Mouse (Mus musculus) heart, adult 2 months (tissue): ENCODE results near the gene 2410137M14Rik. TPM values are rescaled to one million over a fixed set of nuclear protein-coding genes. Genes with fewer than 3 reads are reported as not detected.
"Not testable (repeated sequence)": the region's sequence is repeated elsewhere in the genome, so short reads cannot be mapped to it uniquely, and the experiment has no call there.

Source experiments
- DNase-seq, 2 experiments: peaks; one replicate each; pipeline ENCODE4 v3.0.0; 2021
- H3K27ac ChIP-seq: fragments of 200-600 bp; 2 replicates; pipeline ENCODE4 v1.8.1; 2022
- H3K27me3 ChIP-seq: fragments of 200-500 bp; 2 replicates; pipeline ENCODE4 v1.6.1; 2012; ENCODE audit warnings: mild to moderate bottlenecking, low read length, inconsistent platforms, mixed read lengths; ENCODE audit not compliant: control insufficient read depth, insufficient read depth
- H3K36me3 ChIP-seq: fragments of 200-500 bp; 2 replicates; pipeline ENCODE4 v1.6.1; 2012; ENCODE audit warnings: low read length, inconsistent platforms; ENCODE audit not compliant: control insufficient read depth, insufficient read depth
- H3K4me1 ChIP-seq: fragments of 200-500 bp; 2 replicates; pipeline ENCODE4 v1.6.1; 2011; ENCODE audit warnings: low read length; ENCODE audit not compliant: control insufficient read depth, insufficient read depth
- H3K4me3 ChIP-seq: fragments of 200-600 bp; 2 replicates; pipeline ENCODE4 v1.8.1; 2022
- H3K79me2 ChIP-seq: fragments of 200-500 bp; replicated peaks from 2 replicates; pipeline ENCODE4 v1.6.1; 2012; ENCODE audit warnings: mild to moderate bottlenecking, inconsistent platforms, low read length, moderate library complexity, mixed read lengths; ENCODE audit not compliant: control insufficient read depth, insufficient read depth
- H3K9ac ChIP-seq: fragments of 200-500 bp; 2 replicates; pipeline ENCODE4 v1.6.1; 2012; ENCODE audit warnings: low read depth, mild to moderate bottlenecking, control low read depth, inconsistent platforms, low read length, mixed read lengths
- CTCF ChIP-seq: fragments of 200-600 bp; IDR thresholded peaks from 2 replicates; pipeline ENCODE4 v1.8.1; 2022; ENCODE audit warnings: antibody characterized with exemption, mild to moderate bottlenecking, moderate library complexity
- EP300 ChIP-seq: fragments of 200-500 bp; IDR thresholded peaks from 2 replicates; pipeline ENCODE4 v1.6.1; 2011; ENCODE audit warnings: low read depth, low read length, control low read depth; ENCODE audit not compliant: insufficient read depth
- POLR2A ChIP-seq: fragments of 200-500 bp; IDR thresholded peaks from 2 replicates; pipeline ENCODE4 v1.6.1; 2011; ENCODE audit warnings: mild to moderate bottlenecking, low read depth, low read length, control low read depth; ENCODE audit not compliant: insufficient read depth
- WGBS: fragments of 180-500 bp; shearing (Covaris S2); methylation state at CpG from one replicate; pipeline ENCODE4 v1.1.7; 2018; 5-methylcytosine and 5-hydroxymethylcytosine counted together
- intact Hi-C: fragments of 180-260 bp; cut with DNase I; formaldehyde crosslinking; loops from one replicate; pipeline ENCODE4 v1.15.1; 2025
- polyA plus RNA-seq: library from polyadenylated mRNA; depleted of rRNA; stranded (reverse); fragments of >200 nt; gene quantifications from 2 replicates; pipeline ENCODE4 v1.2.3, GENCODE M21; 2012
- total RNA-seq, 2 experiments: library from RNA; stranded (reverse); gene quantifications; 2 replicates each; pipeline ENCODE4 v1.2.3; 2021

2410137M14Rik gene
- total and polyA plus RNA-seq, 3 experiments = 0.27 to 0.63 (median 0.61) TPM

- TF ChIP-seq POLR2A (no peak), EP300 (no peak), CTCF (no peak)
- Histone ChIP-seq H3K4me1 (no peaks in the 10 kb centered on the region), H3K4me3 (no peak within 1 kb of the TSS), H3K27me3 (no peaks in the 10 kb centered on the region), H3K9ac (no peak within 1 kb of the TSS), H3K27ac (no peak within 1 kb of the TSS), H3K79me2 (no peaks in the 10 kb centered on the region), H3K36me3 (no peaks in the 10 kb centered on the region)
- peak in 1 of 2 experiments; percentile 16 for DNase-seq
- 72% methylated on average over 9 of the region's 9 CpGs for WGBS
- intact Hi-C loops = no loop called here
Measured at GRCm38 (mm10) chr17:37022628-37023576, 41.9 kb upstream of the 2410137M14Rik start, which contains the start of gene Mog. TSS of gene Mog (minus strand) at chr17:37023398.

GRCm38 (mm10) chr17:37019242-37019641 is 38.2 kb upstream of the 2410137M14Rik start:
- H3K27me3 ChIP-seq, H3K9ac ChIP-seq, H3K36me3 ChIP-seq, intact Hi-C loops, H3K4me1 ChIP-seq, DNase-seq, H3K27ac ChIP-seq, H3K4me3 ChIP-seq, H3K79me2 ChIP-seq: not testable (repeated sequence)
- WGBS = 81% methylated on average over 5 of the region's 5 CpGs

GRCm38 (mm10) chr17:37018328-37018727 is 37.3 kb upstream of the 2410137M14Rik start:
- TF ChIP-seq CTCF (no peak), EP300 (no peak), POLR2A (no peak)
- Histone ChIP-seq H3K27ac (no peak overlapping the region), H3K79me2 (no peaks in the 10 kb centered on the region), H3K4me3 (no peak overlapping the region), H3K4me1 (no peaks in the 10 kb centered on the region), H3K9ac (no peak overlapping the region), H3K27me3 (no peaks in the 10 kb centered on the region), H3K36me3 (no peaks in the 10 kb centered on the region)
- no peak for DNase-seq
- WGBS = 94% methylated on average over 3 of the region's 3 CpGs
- intact Hi-C loops = no loop called here

GRCm38 (mm10) chr17:37016333-37016732 is 35.3 kb upstream of the 2410137M14Rik start:
- intact Hi-C loops = no loop called here
- H3K4me1 ChIP-seq = no peaks in the 10 kb centered on the region

GRCm38 (mm10) chr17:37012141-37012540 is 31.1 kb upstream of the 2410137M14Rik start:
- TF ChIP-seq POLR2A (no peak), CTCF (no peak), EP300 (no peak)
- Histone ChIP-seq H3K9ac (no peak overlapping the region), H3K27me3 (no peaks in the 10 kb centered on the region), H3K27ac (no peak overlapping the region), H3K36me3 (no peaks in the 10 kb centered on the region), H3K4me3 (no peak overlapping the region), H3K4me1 (no peaks in the 10 kb centered on the region), H3K79me2 (no peaks in the 10 kb centered on the region)
- no peak for DNase-seq
- 59% methylated on average over 5 of the region's 5 CpGs for WGBS
- intact Hi-C loops = no loop called here

More at GRCm38 (mm10) chr17:37016333-37016732, 35.3 kb upstream of the 2410137M14Rik start:
- Histone ChIP-seq H3K27ac (no peak overlapping the region), H3K27me3 (no peaks in the 10 kb centered on the region), H3K9ac (no peak overlapping the region), H3K4me3 (no peak overlapping the region), H3K79me2 (no peaks in the 10 kb centered on the region), H3K36me3 (no peaks in the 10 kb centered on the region)
- DNase-seq = no peak
- TF ChIP-seq POLR2A = no peak
- no peak for TF ChIP-seq EP300
- TF ChIP-seq CTCF = no peak

GRCm38 (mm10) chr17:37011719-37012118 is 30.7 kb upstream of the 2410137M14Rik start:
- H3K27me3 ChIP-seq = no peaks in the 10 kb centered on the region
- intact Hi-C loops = no loop called here
- no peak overlapping the region for H3K9ac ChIP-seq
- TF ChIP-seq POLR2A = no peak
- TF ChIP-seq EP300 = no peak
- no peak for TF ChIP-seq CTCF
- 77% methylated on average over 3 of the region's 3 CpGs for WGBS
- H3K4me3 ChIP-seq = no peak overlapping the region
- H3K36me3 ChIP-seq = no peaks in the 10 kb centered on the region
- DNase-seq = no peak
- no peaks in the 10 kb centered on the region for H3K4me1 ChIP-seq
- no peaks in the 10 kb centered on the region for H3K79me2 ChIP-seq
- no peak overlapping the region for H3K27ac ChIP-seq
